Mouse (Mus musculus) spleen, postnatal 36 days (tissue): ENCODE results near the gene Lig1.
A peak's percentile ranks its signal among the peaks of the same experiment; 100 is the strongest.
"Not testable (repeated sequence)": the region's sequence is repeated elsewhere in the genome, so short reads cannot be mapped to it uniquely, and the experiment has no call there.

Experiments
- DNase-seq, 2 experiments: peaks; one replicate each; pipeline ENCODE4 v3.0.0; 2022; ENCODE audit warnings: low spot score in 2 of 2, mixed read lengths in 1 of 2

Lig1 gene

DNA sequence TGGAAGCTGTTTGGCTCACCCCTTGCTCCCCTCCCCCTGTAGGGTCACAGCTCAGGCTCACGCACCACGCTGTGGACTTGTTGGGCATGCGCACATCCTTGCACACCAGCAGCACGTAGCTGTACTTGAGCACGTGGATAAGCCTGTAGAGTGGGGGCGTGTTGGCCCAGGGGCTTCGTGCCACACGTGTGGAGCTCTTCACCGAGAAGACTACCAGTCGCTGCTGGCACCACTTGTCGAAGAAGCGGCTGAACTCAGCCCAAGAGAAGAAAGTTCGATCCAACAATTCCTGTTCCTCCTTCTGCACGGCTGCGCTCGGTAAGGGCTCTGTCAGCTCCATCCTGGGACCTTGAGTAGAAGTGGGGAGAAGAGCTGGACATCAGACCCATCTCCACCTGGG is at the start of gene Lig1:
Gene Lig1 (plus strand): TSS at position 203 of the 400 bp plus-strand sequence.
- DNase-seq = no peak

DNA sequence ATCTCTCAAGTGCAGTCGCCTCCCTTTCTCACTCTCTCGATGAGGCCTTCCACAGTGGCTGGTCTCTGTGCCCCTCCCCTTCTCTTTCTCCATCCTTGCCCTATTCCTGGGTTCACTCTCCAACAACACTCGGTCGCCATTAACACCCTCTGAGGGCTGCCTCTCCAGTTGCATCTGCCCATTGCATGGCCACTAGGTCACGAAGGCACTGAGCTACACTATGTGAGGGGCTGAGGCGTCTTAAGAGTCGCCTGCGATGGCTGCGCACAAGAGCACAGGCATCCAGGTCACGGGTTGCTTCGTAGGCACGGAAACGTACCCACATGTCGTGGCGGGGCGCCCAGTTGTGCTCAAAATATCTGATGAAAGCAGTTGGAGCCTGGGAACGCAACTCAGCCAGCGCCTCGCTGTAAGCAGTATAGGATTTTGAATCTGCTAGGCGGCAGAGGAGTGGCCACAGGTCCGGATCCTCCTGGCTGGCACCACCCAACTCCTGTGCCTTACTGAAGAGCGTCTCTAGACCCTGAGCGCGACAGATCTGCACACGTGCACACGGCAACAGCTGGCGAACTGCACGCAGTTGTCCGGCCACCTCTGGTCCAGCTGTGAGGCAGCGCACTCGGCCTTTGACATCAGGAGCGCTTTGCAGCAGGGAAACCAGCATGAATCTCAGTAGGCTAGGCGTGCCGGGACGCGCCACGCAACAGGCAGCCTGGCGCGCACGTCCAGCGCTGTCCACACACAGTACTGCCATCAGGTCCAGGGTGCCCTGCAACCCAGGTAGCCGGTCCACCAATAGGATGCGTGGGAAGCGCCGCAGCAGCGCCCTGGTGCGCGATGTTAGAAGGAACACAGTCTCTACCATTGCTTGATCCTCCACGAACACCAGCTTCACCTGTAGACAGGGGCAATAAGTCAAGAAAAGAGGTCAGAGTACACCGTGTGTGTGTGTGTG is 16.1 kb upstream of the Lig1 start:
- DNase-seq = no peak

DNA sequence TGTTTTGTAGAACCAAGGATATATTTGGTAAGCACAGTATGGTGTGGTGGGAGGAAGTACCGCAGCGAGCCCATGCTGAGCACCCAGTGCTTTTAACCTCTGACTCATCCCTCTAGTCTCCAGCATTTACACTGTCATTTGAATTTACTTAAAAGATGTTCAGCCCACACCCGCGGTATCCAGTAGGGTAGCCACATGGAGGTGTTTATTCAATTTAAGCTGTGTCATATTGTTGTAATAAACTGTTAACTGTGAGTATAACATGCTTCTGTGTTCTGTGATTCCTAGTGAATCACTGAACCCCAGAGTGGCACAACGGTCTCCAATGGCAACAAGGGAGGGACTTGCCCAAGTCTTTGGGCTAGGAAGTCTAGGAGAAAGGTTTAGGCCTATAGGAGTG is 13.2 kb upstream of the Lig1 start:
- no peak for DNase-seq

DNA sequence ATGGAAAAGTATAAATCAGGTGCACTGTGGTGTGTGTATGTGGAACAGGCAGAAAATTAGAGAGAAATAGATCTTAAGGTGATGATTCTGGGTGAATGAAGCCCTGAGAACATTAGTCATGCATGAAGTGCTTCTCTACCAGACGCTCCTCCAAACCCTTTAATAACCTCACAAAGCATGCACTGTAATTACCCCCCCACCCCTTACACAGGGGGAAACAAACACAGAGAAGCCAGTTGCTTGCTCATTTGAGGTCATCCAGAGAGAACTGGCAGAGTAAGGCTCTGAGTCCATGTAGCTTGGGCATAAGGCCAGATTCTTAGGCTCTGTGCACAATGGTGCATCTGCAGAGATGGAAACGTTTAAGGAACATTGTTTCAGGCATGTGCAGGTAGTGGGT is 12.7 kb upstream of the Lig1 start:
- no peak for DNase-seq

DNA sequence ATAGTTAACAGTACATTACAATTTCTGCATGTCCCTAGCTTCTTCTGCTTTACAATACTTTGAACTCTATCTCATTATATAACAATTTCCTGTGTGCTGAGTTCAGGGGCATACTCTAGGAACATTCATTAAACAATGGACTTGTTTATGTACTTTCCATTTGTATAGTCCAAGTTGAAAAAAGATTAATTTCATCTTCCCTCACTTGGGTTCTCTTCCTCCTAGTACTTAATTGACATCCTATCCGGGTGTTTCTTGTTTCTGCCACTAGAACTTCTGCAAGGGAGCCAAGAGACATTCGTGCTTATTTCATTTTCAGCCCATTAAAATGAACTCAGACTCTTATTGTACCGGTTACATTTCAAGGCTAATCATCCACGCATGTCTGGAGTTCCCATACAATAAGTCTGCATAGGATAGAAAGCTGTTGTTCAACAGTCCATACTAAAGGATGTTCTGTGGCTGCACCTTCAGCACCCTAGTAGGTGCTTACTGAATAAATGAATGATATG is 8.3 kb upstream of the Lig1 start:
- DNase-seq = no peak

DNA sequence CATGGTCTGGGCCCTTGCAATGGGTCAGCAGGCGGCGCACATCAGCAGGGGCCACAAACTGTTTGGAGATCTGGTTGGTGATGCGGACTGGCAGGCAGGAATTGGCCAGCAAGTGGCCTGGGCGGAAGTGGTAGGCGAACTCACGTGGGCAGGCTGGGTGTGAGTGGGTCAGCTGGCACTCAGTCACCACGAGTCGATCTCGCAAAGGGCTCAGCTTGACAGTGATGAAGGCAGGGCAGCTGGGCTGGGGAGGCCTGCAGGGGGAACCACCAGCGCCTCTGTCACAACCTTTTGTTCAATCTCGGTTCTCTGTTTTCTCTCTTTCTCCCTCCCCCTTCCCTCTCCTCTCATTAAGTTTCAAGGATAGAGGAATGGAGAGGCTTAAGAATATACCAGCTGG is 7.7 kb upstream of the Lig1 start:
- no peak for DNase-seq

DNA sequence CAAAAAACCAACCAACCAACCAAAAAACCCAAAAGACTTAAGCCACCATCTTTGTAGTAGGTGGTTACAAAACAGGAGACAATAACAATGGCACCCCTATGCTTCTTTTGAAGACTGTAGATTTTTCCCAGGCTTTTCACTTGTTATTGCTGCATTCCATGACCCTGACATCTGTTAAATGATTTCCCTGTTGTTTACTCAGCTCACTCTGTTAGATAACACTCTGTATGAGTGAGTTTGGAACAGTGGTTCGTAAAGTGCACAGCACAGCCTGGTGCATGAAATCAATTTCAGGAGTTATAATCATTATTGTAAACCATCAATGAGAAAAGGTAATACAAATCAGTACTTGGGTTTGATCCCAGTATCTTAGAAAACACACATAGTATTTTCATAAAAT is 5.4 kb upstream of the Lig1 start:
- DNase-seq = no peak

DNA sequence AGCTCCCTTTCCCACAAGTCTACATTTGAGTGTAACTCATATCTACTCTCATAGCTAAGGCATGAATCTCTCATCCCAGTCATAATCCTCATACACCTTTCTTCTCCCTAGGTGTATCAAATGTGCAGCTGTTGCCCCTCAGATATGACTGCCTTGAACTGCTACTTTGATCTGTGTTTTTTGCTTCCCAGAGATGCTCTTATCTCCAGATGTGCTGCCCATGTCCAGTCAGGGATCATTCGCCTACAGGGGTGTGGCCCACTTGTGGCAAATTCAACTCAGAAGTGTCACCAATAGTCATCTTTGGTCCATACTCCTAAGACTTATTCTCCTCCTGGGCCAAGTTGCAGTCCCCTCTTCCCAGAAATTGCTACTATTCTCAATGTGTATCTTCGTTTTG is 750 bp downstream of the Lig1 start:
- no peak for DNase-seq

DNA sequence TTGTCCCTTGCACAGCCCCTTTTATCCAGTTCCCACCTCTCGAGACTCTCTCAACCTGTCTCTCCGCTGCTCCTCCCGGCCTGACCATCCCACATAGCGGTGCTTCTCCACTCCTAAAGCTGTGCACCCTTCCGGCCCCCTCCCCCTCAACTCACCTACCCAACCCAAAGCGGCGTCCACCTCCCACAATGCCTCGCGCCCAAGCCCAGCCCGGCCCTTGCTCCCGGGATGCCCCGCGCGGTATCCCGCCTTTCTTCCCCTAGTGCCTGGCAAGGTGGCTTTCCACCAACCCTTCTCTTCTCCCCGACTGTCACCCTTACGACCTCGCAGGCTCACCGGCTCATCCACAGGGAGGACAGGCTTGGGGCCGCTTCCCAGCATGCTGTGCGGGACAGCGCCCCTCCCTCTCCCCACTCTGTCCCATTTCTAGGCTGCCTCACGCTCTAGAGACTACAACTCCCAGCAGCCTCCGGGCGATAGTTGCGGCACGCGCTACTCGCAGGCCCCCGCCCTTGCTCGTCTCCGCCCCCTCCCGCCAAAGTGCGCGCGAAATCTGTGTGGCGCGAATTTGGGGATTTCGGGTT is 1.3 kb downstream of the Lig1 start, which contains the start of gene Zswim9:
Gene Zswim9 (minus strand): TSS at position 414 of the 584 bp plus-strand sequence.
- DNase-seq = peak; percentile 91 to 94

DNA sequence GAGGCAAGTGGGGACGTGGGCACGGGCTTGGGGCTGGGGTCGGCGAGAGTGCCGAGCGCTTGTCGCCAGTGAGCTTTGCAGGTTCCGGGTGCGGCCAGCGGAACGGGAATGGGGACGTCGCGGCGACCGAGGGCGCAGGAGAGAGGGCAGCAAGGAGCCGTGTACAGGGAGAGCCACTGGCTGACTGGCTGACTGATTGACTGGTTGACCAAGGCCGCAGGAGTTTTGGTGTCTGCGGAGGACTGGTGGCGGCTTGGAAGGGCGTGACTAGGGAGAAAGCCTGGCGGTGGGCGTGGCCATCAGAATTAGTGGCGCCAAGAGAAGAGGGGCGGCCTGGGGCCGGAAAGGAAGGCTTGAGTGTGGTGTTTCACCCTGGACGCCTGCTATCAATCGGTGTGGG is 1.9 kb downstream of the Lig1 start:
- not testable (repeated sequence) for DNase-seq

DNA sequence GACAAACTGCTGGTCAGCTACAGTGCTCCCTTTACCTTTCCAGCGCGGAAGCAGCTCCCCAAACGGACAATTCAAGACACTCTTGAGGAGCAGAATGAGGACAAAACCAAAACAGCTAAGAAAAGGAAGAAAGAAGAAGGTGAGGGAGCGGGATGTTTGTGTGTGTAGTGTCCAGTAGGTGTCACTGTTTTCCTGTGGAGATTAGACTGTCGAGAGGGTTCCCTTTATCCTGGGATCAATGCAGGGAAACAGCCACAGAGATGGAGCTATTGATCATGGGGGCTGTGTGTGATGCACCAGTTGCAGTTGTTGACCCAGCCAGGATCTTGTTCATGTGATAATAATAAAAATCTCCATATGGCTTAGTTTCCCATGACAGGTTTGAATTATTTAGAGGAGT is 11.5 kb downstream of the Lig1 start:
- DNase-seq = no peak

DNA sequence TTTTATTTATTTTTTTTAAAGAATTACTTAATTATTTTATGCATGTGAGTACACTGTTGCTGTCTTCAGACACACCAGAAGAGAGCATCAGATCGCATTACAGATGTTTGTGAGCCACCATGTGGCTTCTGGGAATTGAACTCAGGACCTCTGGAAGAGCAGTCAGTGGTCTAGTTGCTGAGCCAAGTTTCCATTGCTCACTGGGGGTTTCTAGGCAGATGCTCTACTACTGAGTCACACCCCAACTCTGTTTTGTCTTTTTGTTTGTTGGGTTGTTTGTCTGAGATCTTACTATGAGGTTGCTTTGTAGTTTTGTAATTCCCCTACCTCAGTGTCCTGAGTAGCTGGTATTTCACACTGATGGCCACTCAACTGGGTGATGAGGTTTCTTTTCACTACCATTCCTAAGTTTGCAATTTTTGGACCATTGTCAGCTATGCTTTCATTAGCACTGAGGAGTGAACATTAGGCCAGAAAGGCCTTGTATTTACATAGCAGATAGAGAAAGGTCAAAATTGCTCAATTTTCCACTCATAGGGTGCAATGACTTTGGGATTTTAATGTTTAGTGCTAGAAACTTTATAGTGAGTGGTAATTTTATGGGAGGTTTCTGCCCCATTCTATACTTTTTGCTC is 13.1 kb downstream of the Lig1 start:
- no peak for DNase-seq

DNA sequence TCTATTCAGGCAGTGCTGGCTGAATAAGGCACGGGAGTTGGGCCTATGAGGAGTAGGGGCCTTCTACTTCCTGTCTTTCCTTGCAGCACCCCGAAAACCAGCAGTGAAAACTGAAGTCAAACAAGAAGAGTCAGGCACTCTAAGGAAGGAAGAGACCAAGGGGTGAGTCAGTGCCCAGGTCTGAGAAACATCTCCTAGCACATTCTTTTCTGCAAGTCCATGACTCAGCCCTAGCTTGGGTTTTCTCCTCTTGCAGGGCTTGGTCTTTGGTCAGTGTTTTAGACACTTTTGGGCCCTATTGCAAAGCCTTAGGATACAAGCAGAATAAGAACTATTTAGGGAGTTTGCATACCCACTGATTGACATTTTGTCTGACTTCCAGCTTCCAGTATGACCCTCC is 14.3 kb downstream of the Lig1 start:
- DNase-seq = no peak

DNA sequence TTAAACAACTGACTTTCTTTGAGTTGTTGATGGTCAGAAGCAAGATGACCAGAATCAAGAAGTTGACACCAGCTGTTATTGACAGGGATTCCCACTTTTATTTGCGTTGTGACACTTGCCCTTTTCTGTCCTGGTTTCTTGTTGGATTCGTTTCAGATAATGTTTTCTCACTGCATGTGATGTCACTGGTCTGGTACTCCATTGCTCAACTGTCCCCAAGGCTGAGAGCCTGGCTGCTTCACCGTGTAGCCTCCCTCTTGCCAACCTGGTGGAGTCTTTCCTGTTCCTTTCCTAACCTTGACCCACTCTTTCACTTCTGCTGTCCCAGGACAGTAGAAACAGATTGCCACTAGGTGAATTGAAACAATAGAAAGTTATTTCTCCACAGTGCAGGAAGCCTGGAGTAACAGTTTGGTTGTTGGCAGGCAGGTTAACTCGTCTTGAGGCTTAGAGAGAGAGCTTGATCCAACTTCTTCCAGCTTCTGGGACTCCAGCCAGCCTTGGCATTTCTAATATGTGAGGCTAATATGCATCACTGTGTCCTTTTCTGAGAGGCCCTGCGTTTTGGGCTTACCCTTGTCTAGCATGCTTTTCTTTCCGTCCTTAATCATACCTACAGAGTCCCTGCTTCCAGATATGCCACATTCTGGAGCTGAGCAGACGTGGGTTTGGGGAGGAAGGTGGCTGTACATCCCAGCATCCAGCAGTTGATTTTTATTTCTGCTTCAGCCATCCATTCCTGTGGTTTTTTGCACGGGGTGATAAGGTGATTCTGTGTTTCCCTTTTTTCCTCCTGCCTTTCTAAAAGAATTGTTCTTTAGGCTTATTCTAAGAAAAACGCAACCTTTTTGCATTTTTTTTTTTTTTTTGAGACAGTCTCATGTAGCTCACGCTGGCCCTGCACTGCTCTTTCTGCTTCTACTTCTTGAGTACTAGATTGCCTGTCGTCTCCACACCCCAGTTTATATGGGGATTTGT is 17.1 kb downstream of the Lig1 start:
- no peak for DNase-seq

DNA sequence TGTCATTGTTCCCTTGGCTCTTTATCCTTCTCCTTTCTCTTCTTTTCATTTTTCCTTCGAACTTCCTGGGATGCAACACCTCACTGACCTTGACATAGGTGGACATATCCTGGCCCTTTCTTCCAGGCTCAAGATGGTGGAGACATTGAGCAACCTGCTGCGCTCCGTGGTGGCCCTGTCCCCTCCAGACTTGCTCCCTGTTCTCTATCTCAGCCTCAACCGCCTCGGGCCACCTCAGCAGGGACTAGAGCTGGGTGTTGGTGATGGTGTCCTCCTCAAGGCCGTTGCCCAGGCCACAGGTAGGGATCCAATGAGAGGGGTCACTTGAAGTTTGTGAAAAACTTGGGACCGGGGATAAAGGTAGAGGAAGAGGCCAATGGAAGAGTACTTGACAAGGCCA is 18.2 kb downstream of the Lig1 start:
- no peak for DNase-seq

DNA sequence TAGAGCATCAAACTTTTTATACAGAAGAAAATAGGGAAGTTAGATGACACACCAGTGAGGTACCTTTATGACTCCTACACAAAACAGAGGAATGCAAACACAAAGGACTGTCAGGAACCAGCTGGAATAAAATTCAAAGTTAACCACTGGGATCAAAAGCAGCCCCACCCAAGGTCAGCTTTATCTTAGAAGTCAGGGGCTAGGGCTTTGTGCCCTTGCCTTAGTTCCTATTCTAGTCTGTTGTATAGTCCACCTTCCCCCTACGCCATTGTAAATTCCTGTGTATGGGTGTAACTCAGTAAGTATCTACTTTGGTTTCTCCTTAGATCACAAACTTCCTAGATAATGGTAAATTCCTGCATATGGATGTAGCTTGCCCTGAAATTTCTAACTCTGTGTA is 20.6 kb downstream of the Lig1 start:
- no peak for DNase-seq

DNA sequence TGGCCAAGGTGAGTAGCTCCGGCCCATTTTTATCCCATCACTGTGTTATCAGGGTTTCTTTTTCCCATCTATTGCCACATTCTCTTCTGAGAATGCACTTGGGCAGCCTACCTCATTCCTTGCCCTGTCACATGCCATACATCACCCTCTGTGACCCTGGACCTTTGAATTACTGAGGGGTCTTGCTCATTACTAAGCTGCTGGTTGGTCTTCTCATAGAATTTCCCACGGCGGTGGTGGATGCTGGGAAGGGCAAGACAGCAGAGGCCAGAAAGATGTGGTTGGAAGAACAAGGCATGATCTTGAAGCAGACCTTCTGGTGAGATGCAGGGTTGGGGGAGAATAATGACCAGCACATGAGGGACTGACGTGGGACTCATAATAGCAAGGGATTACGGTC is 21.7 kb downstream of the Lig1 start:
- DNase-seq = no peak

DNA sequence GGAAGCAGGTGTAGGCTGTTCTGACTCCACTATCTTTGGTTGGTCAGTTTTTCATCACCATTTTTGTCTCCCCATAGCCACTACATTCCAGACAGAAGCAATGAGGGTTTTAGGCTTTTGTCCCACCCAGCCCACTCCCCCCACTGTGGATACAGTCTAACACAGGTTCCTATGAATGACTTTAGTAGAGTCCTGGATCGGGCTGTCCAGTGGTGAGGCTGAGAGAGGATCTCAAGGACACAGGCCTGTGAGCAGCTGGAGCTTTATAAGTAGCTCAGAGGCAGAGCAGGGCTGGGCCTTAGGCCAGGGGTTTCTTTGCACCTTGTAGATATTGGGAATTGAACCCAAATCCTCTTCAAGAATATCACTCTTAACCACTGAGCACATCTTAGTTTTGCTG is 24.6 kb downstream of the Lig1 start:
- no peak for DNase-seq

DNA sequence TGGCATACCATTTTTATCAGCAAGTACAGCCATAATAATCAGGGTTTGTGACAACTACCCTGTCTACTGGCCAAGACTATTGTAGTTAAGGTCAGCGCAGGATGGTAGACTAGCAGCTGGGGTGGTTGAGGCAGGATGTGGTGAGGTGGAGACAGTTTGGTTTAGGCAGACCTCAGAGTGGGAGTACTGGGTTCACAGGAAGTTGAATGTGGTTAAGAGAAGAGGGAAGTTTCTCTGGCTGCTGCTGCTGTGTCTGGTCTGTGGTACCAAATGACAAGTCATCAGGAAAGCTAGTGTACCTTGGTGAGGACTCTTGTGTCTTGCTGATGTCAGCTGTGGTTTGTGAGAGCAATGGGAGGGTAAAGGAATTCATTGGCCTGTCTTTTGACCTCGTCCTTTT is 25.7 kb downstream of the Lig1 start:
- peak; percentile 58 to 59 for DNase-seq

DNA sequence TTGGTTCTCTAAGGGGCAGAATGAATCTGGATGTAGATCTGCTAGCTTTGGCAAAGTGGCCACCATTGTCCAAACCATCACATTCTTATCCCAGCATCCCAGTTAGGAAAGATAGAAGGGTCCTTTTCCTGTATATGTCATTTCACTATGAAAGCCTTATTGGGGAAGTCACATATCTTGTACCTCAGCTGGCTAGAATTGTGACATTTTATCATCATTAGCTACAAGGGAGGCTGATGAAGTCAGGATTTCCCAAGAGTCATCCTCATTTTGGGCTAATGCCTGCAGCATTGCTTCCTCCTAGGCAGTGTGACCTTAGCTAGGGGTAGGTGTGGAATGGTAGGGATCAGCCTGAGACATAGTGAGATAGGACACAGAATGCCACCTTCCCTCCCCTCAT is 26.3 kb downstream of the Lig1 start:
- DNase-seq = no peak

DNA sequence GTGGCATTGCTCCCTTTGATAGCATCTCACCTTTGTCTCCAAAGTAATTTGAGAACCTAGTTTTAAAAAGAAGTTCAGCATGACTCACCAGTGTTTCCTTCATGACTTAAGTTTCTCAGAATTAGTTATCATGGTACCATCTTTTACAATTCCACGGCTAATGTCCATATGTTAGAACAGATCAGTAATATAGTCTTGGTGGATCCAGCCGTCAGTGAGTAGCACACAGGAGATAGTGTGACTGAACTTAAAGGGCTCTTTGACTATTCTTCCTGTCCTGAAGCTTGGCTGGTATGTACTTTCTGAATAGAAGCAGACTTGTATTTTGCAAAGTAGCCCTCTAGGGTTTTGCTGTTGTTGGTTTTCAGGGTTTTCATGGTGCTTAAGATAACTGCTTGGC is 32.3 kb downstream of the Lig1 start:
- no peak for DNase-seq
